Mouse (Mus musculus) lung, postnatal 0 days (tissue): ENCODE data around the gene Mettl17.

Experiments used
- CTCF ChIP-seq: IDR thresholded peaks from 2 replicates; pipeline ENCODE4 v1.5.1; 2016; ENCODE audit warnings: antibody characterized with exemption, mild to moderate bottlenecking
- EP300 ChIP-seq: IDR thresholded peaks from 2 replicates; pipeline ENCODE4 v1.6.1; 2016; ENCODE audit warnings: antibody characterized with exemption, mild to moderate bottlenecking, control low read depth

- TF ChIP-seq CTCF (no peak), EP300 (no peak)
Observed at GRCm38 (mm10) chr14:51884031-51884544, 554 bp upstream of the Mettl17 start.
